Mouse (Mus musculus): ENCODE data around the gene Il15ra.

DNA sequence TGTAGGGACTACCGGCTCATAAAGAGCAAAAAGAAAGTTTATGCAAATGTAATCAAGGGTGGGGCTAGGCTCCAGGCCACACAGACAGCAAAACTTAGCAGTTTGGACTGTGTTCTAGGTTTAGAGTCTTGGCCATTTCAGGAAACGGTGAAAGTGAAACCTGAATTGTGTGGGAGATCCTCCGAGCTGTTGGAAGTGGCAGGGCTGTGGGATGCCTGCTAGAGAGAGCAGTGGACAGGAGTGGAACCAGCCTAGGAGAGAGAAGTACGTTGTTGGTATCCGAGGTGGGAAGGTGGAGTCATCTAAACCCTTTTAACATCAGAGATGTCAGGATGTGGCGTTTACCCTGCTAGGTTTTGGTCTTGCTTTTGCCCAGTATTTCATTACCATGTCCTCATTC, 30.8 kb downstream of the Il15ra start:
- TF ChIP-seq CTCF (IDR thresholded peaks at IDR 0.05; ENCODE audit: low read depth) (no peak), EP300 (IDR thresholded peaks at IDR 0.05; ENCODE audit: low read depth) (no peak)
